Mouse (Mus musculus) lung, embryonic 16.5 days (tissue): ENCODE measurements at regions not wholly inside any gene's neighbourhood (a gene's known extent, or its start where the extent isn't known, plus 50 kb on each side); places are given as distances from the start of the nearest gene placed in this dataset.
A peak's percentile ranks its signal among the peaks of the same experiment; 100 is the strongest.

Experiments used
- ATAC-seq: fragments of 200-750 bp; cut with Nextera tagmentation; 2 replicates; pipeline ENCODE4 v1.8.0; 2017; ENCODE audit warnings: low read depth, mild to moderate bottlenecking, moderate library complexity
- H3K27ac ChIP-seq: fragments of 300-500 bp; sonication (generic); 2 replicates; pipeline ENCODE4 v1.5.1; 2014; ENCODE audit warnings: mild to moderate bottlenecking, control low read depth, low read length
- H3K27me3 ChIP-seq: fragments of 300-500 bp; sonication (generic); 2 replicates; pipeline ENCODE4 v1.6.1; 2014; ENCODE audit warnings: low read depth, low read length, mixed read lengths; ENCODE audit not compliant: control insufficient read depth, insufficient read depth
- H3K36me3 ChIP-seq: fragments of 300-500 bp; sonication (generic); 2 replicates; pipeline ENCODE4 v1.6.1; 2014; ENCODE audit warnings: low read length; ENCODE audit not compliant: control insufficient read depth, insufficient read depth
- H3K4me1 ChIP-seq: fragments of 300-500 bp; sonication (generic); replicated peaks from 2 replicates; pipeline ENCODE4 v1.6.1; 2014; ENCODE audit warnings: low read length, mixed read lengths; ENCODE audit not compliant: control insufficient read depth, insufficient read depth
- H3K4me2 ChIP-seq: fragments of 300-500 bp; sonication (generic); 2 replicates; pipeline ENCODE4 v1.6.1; 2014; ENCODE audit warnings: low read depth, low read length, control low read depth
- H3K4me3 ChIP-seq: fragments of 300-500 bp; sonication (generic); 2 replicates; pipeline ENCODE4 v1.5.1; 2014; ENCODE audit warnings: mild to moderate bottlenecking, low read length, control low read depth
- H3K9ac ChIP-seq: fragments of 300-500 bp; sonication (generic); 2 replicates; pipeline ENCODE4 v1.6.1; 2014; ENCODE audit warnings: low read length, control low read depth
- H3K9me3 ChIP-seq: fragments of 300-500 bp; sonication (generic); 2 replicates; pipeline ENCODE4 v1.6.1; 2016; ENCODE audit warnings: low read length; ENCODE audit not compliant: control insufficient read depth
- WGBS: fragments of 180-500 bp; shearing (Covaris S2); extraction: QIAGEN DNeasy Blood & Tissue Kit; methylation state at CpG from one replicate; pipeline ENCODE4 v1.1.7; 2014; 5-methylcytosine and 5-hydroxymethylcytosine counted together

GRCm38 (mm10) chr14:58496902-58497301, 426.6 kb downstream of the Fgf9 start:
- Histone ChIP-seq H3K9ac (no peak overlapping the region), H3K27ac (no peak overlapping the region), H3K4me3 (no peak overlapping the region), H3K9me3 (no peaks in the 10 kb centered on the region), H3K36me3 (no peaks in the 10 kb centered on the region), H3K4me1 (peaks cover 8% of the 10 kb centered on the region), H3K27me3 (no peaks in the 10 kb centered on the region), H3K4me2 (no peak overlapping the region)
- no peak for ATAC-seq
- WGBS, result 84% methylated on average over 3 of the region's 3 CpGs

GRCm38 (mm10) chr14:58494400-58494987, 424.1 kb downstream of the Fgf9 start:
- Histone ChIP-seq H3K4me3 (no peak overlapping the region), H3K9me3 (no peaks in the 10 kb centered on the region), H3K9ac (no peak overlapping the region), H3K27ac (no peak overlapping the region), H3K4me1 (0 out of 2 replicates have a peak, but pooled peaks cover 2% of the 10 kb centered on the region), H3K27me3 (no peaks in the 10 kb centered on the region), H3K4me2 (no peak overlapping the region), H3K36me3 (no peaks in the 10 kb centered on the region)
- 62% methylated on average over 5 of the region's 5 CpGs for WGBS
- no peak for ATAC-seq

GRCm38 (mm10) chr14:58492118-58492517, 421.8 kb downstream of the Fgf9 start:
- 73% methylated on average over 2 of the region's 2 CpGs for WGBS
- H3K27ac ChIP-seq, result no peak overlapping the region
- no peaks in the 10 kb centered on the region for H3K4me1 ChIP-seq

GRCm38 (mm10) chr14:58488803-58489202, 418.5 kb downstream of the Fgf9 start:
- no peak overlapping the region for H3K4me3 ChIP-seq
- 70% methylated on average over 6 of the region's 6 CpGs for WGBS
- no peak overlapping the region for H3K4me2 ChIP-seq
- H3K27ac ChIP-seq, result no peak overlapping the region
- no peak overlapping the region for H3K9ac ChIP-seq
- no peaks in the 10 kb centered on the region for H3K9me3 ChIP-seq
- no peak for ATAC-seq
- no peaks in the 10 kb centered on the region for H3K36me3 ChIP-seq
- H3K4me1 ChIP-seq, result no peaks in the 10 kb centered on the region
- no peaks in the 10 kb centered on the region for H3K27me3 ChIP-seq

More at GRCm38 (mm10) chr14:58492118-58492517, 421.8 kb downstream of the Fgf9 start:
- H3K27me3 ChIP-seq, result no peaks in the 10 kb centered on the region
- no peaks in the 10 kb centered on the region for H3K9me3 ChIP-seq
- no peak overlapping the region for H3K9ac ChIP-seq
- no peaks in the 10 kb centered on the region for H3K36me3 ChIP-seq
- H3K4me2 ChIP-seq, result no peak overlapping the region
- ATAC-seq, result no peak
- no peak overlapping the region for H3K4me3 ChIP-seq

GRCm38 (mm10) chr14:58487836-58488235, 417.5 kb downstream of the Fgf9 start:
- Histone ChIP-seq H3K4me1 (no peaks in the 10 kb centered on the region), H3K9me3 (no peaks in the 10 kb centered on the region), H3K4me2 (no peak overlapping the region), H3K27me3 (no peaks in the 10 kb centered on the region), H3K27ac (no peak overlapping the region), H3K36me3 (no peaks in the 10 kb centered on the region), H3K9ac (no peak overlapping the region), H3K4me3 (no peak overlapping the region)
- no peak for ATAC-seq
- 87% methylated on average over 6 of the region's 6 CpGs for WGBS

GRCm38 (mm10) chr14:58480454-58480853, 410.1 kb downstream of the Fgf9 start:
- H3K9ac ChIP-seq, result no peak overlapping the region
- WGBS, result 86% methylated on average over 2 of the region's 2 CpGs
- no peak overlapping the region for H3K4me3 ChIP-seq
- no peaks in the 10 kb centered on the region for H3K9me3 ChIP-seq
- no peaks in the 10 kb centered on the region for H3K36me3 ChIP-seq
- no peak overlapping the region for H3K4me2 ChIP-seq
- no peaks in the 10 kb centered on the region for H3K27me3 ChIP-seq
- no peak overlapping the region for H3K27ac ChIP-seq
- no peaks in the 10 kb centered on the region for H3K4me1 ChIP-seq
- ATAC-seq, result no peak

- Histone ChIP-seq H3K4me1 (no peaks in the 10 kb centered on the region; the same call in 1 of the 2 replicates), H3K4me2 (no peak overlapping the region), H3K4me3 (no peak overlapping the region), H3K9me3 (no peaks in the 10 kb centered on the region), H3K9ac (no peak overlapping the region), H3K27ac (no peak overlapping the region), H3K27me3 (no peaks in the 10 kb centered on the region), H3K36me3 (no peaks in the 10 kb centered on the region)
- WGBS, result 52% methylated on average over 3 of the region's 3 CpGs
- no peak for ATAC-seq
These were observed 400.3 kb downstream of the Fgf9 start for GRCm38 (mm10) chr14:58470678-58471077.

- Histone ChIP-seq H3K4me2 (no peak overlapping the region), H3K9ac (no peak overlapping the region), H3K9me3 (no peaks in the 10 kb centered on the region), H3K36me3 (no peaks in the 10 kb centered on the region), H3K4me3 (no peak overlapping the region), H3K4me1 (no peaks in the 10 kb centered on the region; the same call in 1 of the 2 replicates), H3K27ac (no peak overlapping the region), H3K27me3 (no peaks in the 10 kb centered on the region)
- WGBS, result 56% methylated on average over 7 of the region's 7 CpGs
- ATAC-seq, result no peak
These were observed 398.1 kb downstream of the Fgf9 start for GRCm38 (mm10) chr14:58468451-58468850.

- ATAC-seq, result peak; percentile 23; the same call in 1 of the 2 replicates
- Histone ChIP-seq H3K4me1 (no peaks in the 10 kb centered on the region; the same call in 1 of the 2 replicates), H3K9ac (no peak overlapping the region), H3K27ac (no peak overlapping the region), H3K9me3 (no peaks in the 10 kb centered on the region), H3K4me2 (no peak overlapping the region), H3K27me3 (no peaks in the 10 kb centered on the region), H3K36me3 (no peaks in the 10 kb centered on the region), H3K4me3 (no peak overlapping the region)
- WGBS, result 52% methylated on average over 5 of the region's 5 CpGs
These were observed 397.5 kb downstream of the Fgf9 start for GRCm38 (mm10) chr14:58467856-58468255.
